Mouse (Mus musculus) forebrain, embryonic 15.5 days (tissue): ENCODE data around the gene Pnisr. TPM values are rescaled to one million over a fixed set of nuclear protein-coding genes. Genes with fewer than 3 reads are reported as not detected.

ENCODE experiments used
- ATAC-seq: fragments of 200-750 bp; cut with Nextera tagmentation; replicated peaks from 2 replicates; pipeline ENCODE4 v1.8.0; 2017; ENCODE audit warnings: mild to moderate bottlenecking, moderate TSS enrichment, moderate library complexity
- H3K27ac ChIP-seq: fragments of 300-500 bp; sonication (generic); replicated peaks from 2 replicates; pipeline ENCODE4 v1.5.1; 2015; ENCODE audit warnings: mild to moderate bottlenecking, inconsistent platforms
- H3K27me3 ChIP-seq: fragments of 300-500 bp; sonication (generic); 2 replicates; pipeline ENCODE4 v1.6.1; 2015; ENCODE audit warnings: inconsistent platforms
- H3K36me3 ChIP-seq: fragments of 300-500 bp; sonication (generic); 2 replicates; pipeline ENCODE4 v1.6.1; 2015; ENCODE audit warnings: mild to moderate bottlenecking, inconsistent platforms
- H3K4me1 ChIP-seq: fragments of 300-500 bp; sonication (generic); 2 replicates; pipeline ENCODE4 v1.6.1; 2015; ENCODE audit warnings: inconsistent platforms
- H3K4me2 ChIP-seq: fragments of 300-500 bp; sonication (generic); replicated peaks from 2 replicates; pipeline ENCODE4 v1.6.1; 2015; ENCODE audit warnings: mild to moderate bottlenecking, inconsistent platforms
- H3K4me3 ChIP-seq: fragments of 300-500 bp; sonication (generic); 2 replicates; pipeline ENCODE4 v1.5.1; 2015; ENCODE audit warnings: mild to moderate bottlenecking, inconsistent platforms
- H3K9ac ChIP-seq: fragments of 300-500 bp; sonication (generic); replicated peaks from 2 replicates; pipeline ENCODE4 v1.6.1; 2015; ENCODE audit warnings: mild to moderate bottlenecking, inconsistent platforms
- H3K9me3 ChIP-seq: fragments of 300-500 bp; sonication (generic); 2 replicates; pipeline ENCODE4 v1.6.1; 2016; ENCODE audit warnings: inconsistent platforms
- WGBS: fragments of 180-500 bp; shearing (Covaris S2); methylation state at CpG from one replicate; pipeline ENCODE4 v1.1.7; 2015; ENCODE audit warnings: mixed read lengths; 5-methylcytosine and 5-hydroxymethylcytosine counted together
- polyA plus RNA-seq: library from polyadenylated mRNA; unstranded; fragments of >200 nt; fragmentation: Nextera tagmentation; extraction: Ambion mirVana; gene quantifications from 2 replicates; pipeline ENCODE4 v1.2.1, GENCODE M21; 2015

The Pnisr gene
- polyA plus RNA-seq = 185 and 195 TPM in 2 replicates

GRCm38 (mm10) chr4:21847481-21848286, at the start of gene Pnisr:
Gene Pnisr (plus strand): TSS chr4:21847583.
- Histone ChIP-seq H3K9ac (peak within 1 kb of the TSS; percentile 90), H3K4me2 (peak within 1 kb of the TSS; percentile 60), H3K27ac (peak within 1 kb of the TSS; percentile 99), H3K4me3 (peak within 1 kb of the TSS; percentile 68), H3K4me1 (peaks cover 32% of the 10 kb centered on the region), H3K27me3 (no peaks in the 10 kb centered on the region), H3K9me3 (no peaks in the 10 kb centered on the region), H3K36me3 (no peaks in the 10 kb centered on the region)
- WGBS = under 1% methylated on average over 50 of the region's 50 CpGs
- ATAC-seq = peak; percentile 98

- H3K27me3 ChIP-seq = no peaks in the 10 kb centered on the region
- H3K27ac ChIP-seq = no peak overlapping the region
- H3K4me1 ChIP-seq = no peaks in the 10 kb centered on the region
- no peak for ATAC-seq
- no peak overlapping the region for H3K4me3 ChIP-seq
- peaks cover 45% of the 10 kb centered on the region for H3K36me3 ChIP-seq
- no peaks in the 10 kb centered on the region for H3K9me3 ChIP-seq
- H3K9ac ChIP-seq = no peak overlapping the region
- H3K4me2 ChIP-seq = no peak overlapping the region
- 88% methylated on average over 1 of the region's 1 CpGs for WGBS
These were observed 46.4 kb upstream of the Pnisr start for GRCm38 (mm10) chr4:21801013-21801412.

- H3K9ac ChIP-seq = no peak overlapping the region
- peaks cover 45% of the 10 kb centered on the region for H3K36me3 ChIP-seq
- H3K4me3 ChIP-seq = no peak overlapping the region
- WGBS = 93% methylated on average over 2 of the region's 2 CpGs
- H3K4me1 ChIP-seq = no peaks in the 10 kb centered on the region
- no peak overlapping the region for H3K4me2 ChIP-seq
- no peak overlapping the region for H3K27ac ChIP-seq
- no peaks in the 10 kb centered on the region for H3K27me3 ChIP-seq
- no peaks in the 10 kb centered on the region for H3K9me3 ChIP-seq
- no peak for ATAC-seq
These were observed 45.8 kb upstream of the Pnisr start for GRCm38 (mm10) chr4:21801620-21802019.

GRCm38 (mm10) chr4:21807204-21807603, 40.2 kb upstream of the Pnisr start:
- 72% methylated on average over 5 of the region's 5 CpGs for WGBS
- Histone ChIP-seq H3K4me1 (no peaks in the 10 kb centered on the region), H3K36me3 (peaks cover 24% of the 10 kb centered on the region; the same call in 1 of the 2 replicates), H3K27ac (no peak overlapping the region), H3K9me3 (no peaks in the 10 kb centered on the region), H3K9ac (no peak overlapping the region), H3K4me2 (no peak overlapping the region), H3K4me3 (no peak overlapping the region), H3K27me3 (no peaks in the 10 kb centered on the region)
- no peak for ATAC-seq

- H3K27me3 ChIP-seq = no peaks in the 10 kb centered on the region
- no peaks in the 10 kb centered on the region for H3K4me1 ChIP-seq
- peaks cover 11% of the 10 kb centered on the region; the same call in 1 of the 2 replicates for H3K36me3 ChIP-seq
- no peak overlapping the region for H3K4me2 ChIP-seq
- H3K9me3 ChIP-seq = no peaks in the 10 kb centered on the region
- H3K27ac ChIP-seq = no peak overlapping the region
- WGBS = 97% methylated on average over 3 of the region's 3 CpGs
- no peak overlapping the region for H3K9ac ChIP-seq
- no peak overlapping the region for H3K4me3 ChIP-seq
- no peak for ATAC-seq
These were observed 36.8 kb upstream of the Pnisr start for GRCm38 (mm10) chr4:21810608-21811007.

GRCm38 (mm10) chr4:21812635-21813034, 34.7 kb upstream of the Pnisr start:
- Histone ChIP-seq H3K27me3 (no peaks in the 10 kb centered on the region), H3K36me3 (peaks cover 19% of the 10 kb centered on the region; the same call in 1 of the 2 replicates), H3K4me3 (no peak overlapping the region), H3K4me1 (no peaks in the 10 kb centered on the region), H3K9me3 (no peaks in the 10 kb centered on the region), H3K27ac (no peak overlapping the region), H3K4me2 (no peak overlapping the region), H3K9ac (no peak overlapping the region)
- ATAC-seq = no peak
- WGBS = 95% methylated on average over 6 of the region's 6 CpGs

GRCm38 (mm10) chr4:21814029-21814428, 33.4 kb upstream of the Pnisr start:
- H3K27ac ChIP-seq = no peak overlapping the region
- H3K4me2 ChIP-seq = no peak overlapping the region
- H3K9me3 ChIP-seq = no peaks in the 10 kb centered on the region
- no peaks in the 10 kb centered on the region for H3K27me3 ChIP-seq
- H3K4me3 ChIP-seq = no peak overlapping the region
- no peak overlapping the region for H3K9ac ChIP-seq
- H3K4me1 ChIP-seq = no peaks in the 10 kb centered on the region
- 30% methylated on average over 2 of the region's 2 CpGs for WGBS
- peaks cover 23% of the 10 kb centered on the region; the same call in 1 of the 2 replicates for H3K36me3 ChIP-seq
- peak; percentile 94 for ATAC-seq

GRCm38 (mm10) chr4:21826616-21827015, 20.8 kb upstream of the Pnisr start:
- H3K4me2 ChIP-seq = no peak overlapping the region
- H3K9ac ChIP-seq = no peak overlapping the region
- no peak overlapping the region for H3K27ac ChIP-seq
- 79% methylated on average over 2 of the region's 2 CpGs for WGBS
- no peaks in the 10 kb centered on the region for H3K9me3 ChIP-seq
- no peaks in the 10 kb centered on the region for H3K27me3 ChIP-seq
- no peak overlapping the region for H3K4me3 ChIP-seq
- H3K36me3 ChIP-seq = peaks cover 26% of the 10 kb centered on the region
- H3K4me1 ChIP-seq = no peaks in the 10 kb centered on the region
- no peak for ATAC-seq

GRCm38 (mm10) chr4:21832844-21833243, 14.5 kb upstream of the Pnisr start:
- Histone ChIP-seq H3K27ac (no peak overlapping the region), H3K4me1 (no peaks in the 10 kb centered on the region), H3K4me3 (no peak overlapping the region), H3K27me3 (no peaks in the 10 kb centered on the region), H3K4me2 (no peak overlapping the region), H3K9ac (no peak overlapping the region), H3K9me3 (no peaks in the 10 kb centered on the region), H3K36me3 (peaks cover 26% of the 10 kb centered on the region)
- WGBS = 94% methylated on average over 8 of the region's 8 CpGs
- no peak for ATAC-seq

- peak; percentile 89 for ATAC-seq
- Histone ChIP-seq H3K27ac (peak overlapping the region; percentile 99), H3K4me2 (peak overlapping the region; percentile 60), H3K27me3 (no peaks in the 10 kb centered on the region), H3K4me3 (peak overlapping the region; percentile 68), H3K36me3 (no peaks in the 10 kb centered on the region), H3K9me3 (no peaks in the 10 kb centered on the region), H3K4me1 (peaks cover 32% of the 10 kb centered on the region), H3K9ac (peak overlapping the region; percentile 90)
- WGBS = under 1% methylated on average over 24 of the region's 24 CpGs
These were observed 876 bp downstream of the Pnisr start for GRCm38 (mm10) chr4:21848287-21848630.

- no peak for ATAC-seq
- WGBS = 26% methylated on average over 1 of the region's 1 CpGs
- Histone ChIP-seq H3K4me1 (no peaks in the 10 kb centered on the region), H3K9me3 (no peaks in the 10 kb centered on the region), H3K9ac (no peak overlapping the region), H3K4me2 (no peak overlapping the region), H3K4me3 (no peak overlapping the region), H3K27ac (no peak overlapping the region), H3K36me3 (peaks cover 63% of the 10 kb centered on the region), H3K27me3 (no peaks in the 10 kb centered on the region)
These were observed 10.1 kb downstream of the Pnisr start for GRCm38 (mm10) chr4:21857481-21857880.

GRCm38 (mm10) chr4:21865226-21865625, 17.8 kb downstream of the Pnisr start:
- no peak overlapping the region for H3K9ac ChIP-seq
- no peak overlapping the region for H3K27ac ChIP-seq
- no peaks in the 10 kb centered on the region for H3K27me3 ChIP-seq
- no peaks in the 10 kb centered on the region for H3K4me1 ChIP-seq
- no peaks in the 10 kb centered on the region for H3K9me3 ChIP-seq
- no peak overlapping the region for H3K4me2 ChIP-seq
- H3K4me3 ChIP-seq = no peak overlapping the region
- peaks cover 63% of the 10 kb centered on the region for H3K36me3 ChIP-seq
- ATAC-seq = no peak
- WGBS = 100% methylated on average over 1 of the region's 1 CpGs
